Mouse (Mus musculus) kidney, postnatal 0 days (tissue): ENCODE results near the gene Sh3gl1. TPM values are rescaled to one million over a fixed set of nuclear protein-coding genes. Genes with fewer than 3 reads are reported as not detected.

Experiments
- ATAC-seq: fragments of 200-750 bp; cut with Nextera tagmentation; replicated peaks from 2 replicates; pipeline ENCODE4 v1.8.0; 2017; ENCODE audit warnings: low read depth, moderate number of reproducible peaks, moderate TSS enrichment, moderate library complexity; ENCODE audit not compliant: low FRiP score
- DNase-seq: peaks from one replicate; pipeline ENCODE4 v3.0.0-alpha.2; 2016; ENCODE audit warnings: low spot score
- H3K27ac ChIP-seq: fragments of 300-500 bp; sonication (generic); 2 replicates; pipeline ENCODE4 v1.5.1; 2014; ENCODE audit warnings: mild to moderate bottlenecking
- H3K27me3 ChIP-seq: fragments of 300-500 bp; sonication (generic); 2 replicates; pipeline ENCODE4 v1.6.1; 2014; ENCODE audit warnings: low read length, mixed read lengths; ENCODE audit not compliant: insufficient read depth
- H3K36me3 ChIP-seq: fragments of 300-500 bp; sonication (generic); 2 replicates; pipeline ENCODE4 v1.6.1; 2014; ENCODE audit warnings: low read length, mixed read lengths; ENCODE audit not compliant: insufficient read depth
- H3K4me1 ChIP-seq: fragments of 300-500 bp; sonication (generic); replicated peaks from 2 replicates; pipeline ENCODE4 v1.6.1; 2014; ENCODE audit warnings: antibody characterized with exemption, low read length, mixed read lengths; ENCODE audit not compliant: insufficient read depth
- H3K4me2 ChIP-seq: fragments of 300-500 bp; sonication (generic); 2 replicates; pipeline ENCODE4 v1.6.1; 2014; ENCODE audit warnings: mild to moderate bottlenecking, low read length, moderate library complexity, mixed read lengths
- H3K4me3 ChIP-seq: fragments of 300-500 bp; sonication (generic); replicated peaks from 2 replicates; pipeline ENCODE4 v1.5.1; 2014; ENCODE audit warnings: low read depth, low read length
- H3K9ac ChIP-seq: fragments of 300-500 bp; sonication (generic); 2 replicates; pipeline ENCODE4 v1.6.1; 2014; ENCODE audit warnings: low read depth, low read length
- H3K9me3 ChIP-seq: fragments of 300-500 bp; sonication (generic); replicated peaks from 2 replicates; pipeline ENCODE4 v1.6.1; 2016; ENCODE audit warnings: low read length, inconsistent platforms, mixed read lengths
- CTCF ChIP-seq: IDR thresholded peaks from 2 replicates; pipeline ENCODE4 v1.5.1; 2016; ENCODE audit warnings: antibody characterized with exemption, low read depth, mild to moderate bottlenecking, moderate library complexity
- WGBS: fragments of 180-500 bp; shearing (Covaris S2); extraction: QIAGEN DNeasy Blood & Tissue Kit; methylation state at CpG from one replicate; pipeline ENCODE4 v1.1.7; 2014; 5-methylcytosine and 5-hydroxymethylcytosine counted together
- polyA plus RNA-seq: library from polyadenylated mRNA; unstranded; fragments of >200 nt; fragmentation: Nextera tagmentation; extraction: Ambion mirVana; gene quantifications from 2 replicates; pipeline ENCODE4 v1.2.1, GENCODE M21; 2015

Gene Sh3gl1
- polyA plus RNA-seq, 1 experiment from 2014 or later, result 115 TPM

GRCm38 (mm10) chr17:56010681-56011080 is 25.8 kb downstream of the Sh3gl1 start:
- Histone ChIP-seq H3K4me1 (peaks cover 15% of the 10 kb centered on the region), H3K9me3 (no peaks in the 10 kb centered on the region), H3K36me3 (peaks cover 10% of the 10 kb centered on the region), H3K4me2 (peak overlapping the region; percentile 99), H3K4me3 (no peak overlapping the region), H3K9ac (peak overlapping the region; percentile 69; the same call in 1 of the 2 replicates), H3K27ac (no peak overlapping the region), H3K27me3 (no peaks in the 10 kb centered on the region)
- DNase-seq (peak; percentile 67), ATAC-seq (no peak)
- 12% methylated on average over 9 of the region's 9 CpGs for WGBS
- TF ChIP-seq CTCF, result peak; percentile 92

- Histone ChIP-seq H3K4me1 (peaks cover 15% of the 10 kb centered on the region), H3K27ac (peak overlapping the region; percentile 5; the same call in 1 of the 2 replicates)
Measured at GRCm38 (mm10) chr17:56010255-56010654, 26.2 kb downstream of the Sh3gl1 start.

GRCm38 (mm10) chr17:56009962-56010240 is 26.5 kb downstream of the Sh3gl1 start:
- no peak for TF ChIP-seq CTCF
- WGBS, result 33% methylated on average over 2 of the region's 2 CpGs
- Histone ChIP-seq H3K4me3 (peak overlapping the region; percentile 72), H3K4me1 (peaks cover 15% of the 10 kb centered on the region), H3K4me2 (peak overlapping the region; percentile 99), H3K9ac (peak overlapping the region; percentile 69; the same call in 1 of the 2 replicates), H3K27ac (0 out of 2 replicates have a peak overlapping the region, but pooled peaks have one; percentile 5), H3K9me3 (no peaks in the 10 kb centered on the region), H3K36me3 (peaks cover 2% of the 10 kb centered on the region; the same call in 1 of the 2 replicates), H3K27me3 (no peaks in the 10 kb centered on the region)
- ATAC-seq (no peak), DNase-seq (no peak)

More at GRCm38 (mm10) chr17:56010255-56010654, 26.2 kb downstream of the Sh3gl1 start:
- Histone ChIP-seq H3K36me3 (peaks cover 6% of the 10 kb centered on the region; the same call in 1 of the 2 replicates), H3K4me2 (peak overlapping the region; percentile 99), H3K4me3 (0 out of 2 replicates have a peak overlapping the region, but pooled peaks have one; percentile 72), H3K9me3 (no peaks in the 10 kb centered on the region), H3K27me3 (no peaks in the 10 kb centered on the region), H3K9ac (peak overlapping the region; percentile 69; the same call in 1 of the 2 replicates)
- DNase-seq (no peak), ATAC-seq (no peak)
- no peak for TF ChIP-seq CTCF
- WGBS, result 61% methylated on average over 14 of the region's 14 CpGs

- Histone ChIP-seq H3K4me2 (peak overlapping the region; percentile 99), H3K9me3 (no peaks in the 10 kb centered on the region), H3K9ac (peak overlapping the region; percentile 69), H3K27ac (peak overlapping the region; percentile 88; the same call in 1 of the 2 replicates), H3K27me3 (no peaks in the 10 kb centered on the region), H3K4me1 (peaks cover 15% of the 10 kb centered on the region), H3K4me3 (peak overlapping the region; percentile 72), H3K36me3 (no peaks in the 10 kb centered on the region)
- ATAC-seq, result peak; percentile 87
- DNase-seq, result peak; percentile 97
- WGBS, result under 1% methylated on average over 62 of the region's 62 CpGs
- TF ChIP-seq CTCF, result peak; percentile 58
Measured at GRCm38 (mm10) chr17:56009088-56009961, 27.1 kb downstream of the Sh3gl1 start.

- peak overlapping the region; percentile 69 for H3K9ac ChIP-seq
- under 1% methylated on average over 21 of the region's 21 CpGs for whole genome bisulfite sequencing
- H3K9me3 ChIP-seq, result no peaks in the 10 kb centered on the region
- peak overlapping the region; percentile 72 for H3K4me3 ChIP-seq
- H3K36me3 ChIP-seq, result no peaks in the 10 kb centered on the region
- peak overlapping the region; percentile 88 for H3K27ac ChIP-seq
- H3K27me3 ChIP-seq, result no peaks in the 10 kb centered on the region
- TF ChIP-seq CTCF, result no peak
- peaks cover 15% of the 10 kb centered on the region for H3K4me1 ChIP-seq
- DNase-seq, result peak; percentile 99
- H3K4me2 ChIP-seq, result peak overlapping the region; percentile 99
- peak; percentile 92 for ATAC-seq
Measured at GRCm38 (mm10) chr17:56008356-56009087, 27.9 kb downstream of the Sh3gl1 start.
